Mouse (Mus musculus) lung, adult 2 months (tissue): ENCODE results near the gene Fam160a2.

ENCODE experiments used
- CTCF ChIP-seq: fragments of 200-500 bp; IDR thresholded peaks from 2 replicates; pipeline ENCODE4 v1.5.1; 2011; ENCODE audit warnings: mild to moderate bottlenecking, low read length, control low read depth; ENCODE audit not compliant: insufficient read depth
- POLR2A ChIP-seq: fragments of 200-500 bp; IDR thresholded peaks from 2 replicates; pipeline ENCODE4 v1.6.1; 2011; ENCODE audit warnings: low read depth, mild to moderate bottlenecking, control low read depth, low read length, borderline replicate concordance; ENCODE audit errors: extremely low read depth

GRCm38 (mm10) chr7:105334004-105334403 is 65.8 kb downstream of the Fam160a2 start, which contains the start of gene Olfr690:
- TF ChIP-seq CTCF (no peak), POLR2A (no peak)
